Mouse (Mus musculus): ENCODE data around the gene Paxx.

Gene Paxx

DNA sequence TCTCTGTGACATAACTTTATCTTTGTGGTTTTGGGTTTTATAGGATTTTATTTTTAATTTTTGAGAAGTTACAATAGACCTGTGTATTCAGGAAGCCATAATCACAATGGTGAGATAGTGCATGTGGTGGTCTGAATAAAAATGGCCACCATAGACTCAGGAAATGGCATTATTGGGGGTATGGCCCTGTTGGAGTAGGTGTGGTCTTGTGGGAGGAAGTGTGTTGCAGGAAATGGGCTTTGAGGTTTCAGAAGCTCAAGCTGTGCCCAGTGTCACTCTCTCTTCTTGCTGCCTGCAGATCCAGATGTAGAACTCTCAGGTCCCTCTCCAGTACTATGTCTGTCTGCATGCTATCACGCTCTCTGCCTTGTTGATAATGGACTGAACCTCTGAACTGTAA is 19.6 kb upstream of the Paxx start:
- DNase-seq (ENCODE audit: low spot score): no peak

GRCm38 (mm10) chr2:25479551-25480311 is 18.8 kb upstream of the Paxx start:
- no peak for DNase-seq (ENCODE audit: low spot score)

GRCm38 (mm10) chr2:25477967-25478675 is 17.2 kb upstream of the Paxx start:
- DNase-seq (ENCODE audit: low spot score): no peak

DNA sequence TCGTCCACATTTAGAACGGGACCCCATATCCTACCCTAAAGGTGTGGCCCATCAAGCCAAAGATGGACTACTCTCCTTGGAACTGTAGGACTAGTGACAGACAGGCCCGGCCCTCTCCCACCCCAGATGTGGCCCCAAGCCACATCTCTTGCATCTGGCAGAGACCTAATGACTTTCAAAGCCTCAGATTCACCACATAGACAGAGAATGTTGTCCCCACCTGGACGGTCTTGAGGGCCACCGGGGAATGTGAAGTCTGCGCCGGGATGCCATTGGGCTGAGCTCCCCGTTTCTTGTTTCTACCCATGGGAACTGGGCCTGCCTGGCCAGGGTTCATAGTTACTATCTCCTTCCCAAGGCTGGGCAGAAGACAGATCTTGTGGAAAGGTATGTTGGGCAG is 16.6 kb upstream of the Paxx start:
- no peak for DNase-seq (ENCODE audit: low spot score)

- DNase-seq (ENCODE audit: low spot score): no peak
Measured at GRCm38 (mm10) chr2:25472550-25472949, 11.7 kb upstream of the Paxx start.

- no peak for DNase-seq (ENCODE audit: low spot score)
Measured at GRCm38 (mm10) chr2:25469969-25470368, 9.1 kb upstream of the Paxx start, which contains the start of gene Ptgds. Gene Ptgds, minus strand, starts transcription at chr2:25470046.

DNA sequence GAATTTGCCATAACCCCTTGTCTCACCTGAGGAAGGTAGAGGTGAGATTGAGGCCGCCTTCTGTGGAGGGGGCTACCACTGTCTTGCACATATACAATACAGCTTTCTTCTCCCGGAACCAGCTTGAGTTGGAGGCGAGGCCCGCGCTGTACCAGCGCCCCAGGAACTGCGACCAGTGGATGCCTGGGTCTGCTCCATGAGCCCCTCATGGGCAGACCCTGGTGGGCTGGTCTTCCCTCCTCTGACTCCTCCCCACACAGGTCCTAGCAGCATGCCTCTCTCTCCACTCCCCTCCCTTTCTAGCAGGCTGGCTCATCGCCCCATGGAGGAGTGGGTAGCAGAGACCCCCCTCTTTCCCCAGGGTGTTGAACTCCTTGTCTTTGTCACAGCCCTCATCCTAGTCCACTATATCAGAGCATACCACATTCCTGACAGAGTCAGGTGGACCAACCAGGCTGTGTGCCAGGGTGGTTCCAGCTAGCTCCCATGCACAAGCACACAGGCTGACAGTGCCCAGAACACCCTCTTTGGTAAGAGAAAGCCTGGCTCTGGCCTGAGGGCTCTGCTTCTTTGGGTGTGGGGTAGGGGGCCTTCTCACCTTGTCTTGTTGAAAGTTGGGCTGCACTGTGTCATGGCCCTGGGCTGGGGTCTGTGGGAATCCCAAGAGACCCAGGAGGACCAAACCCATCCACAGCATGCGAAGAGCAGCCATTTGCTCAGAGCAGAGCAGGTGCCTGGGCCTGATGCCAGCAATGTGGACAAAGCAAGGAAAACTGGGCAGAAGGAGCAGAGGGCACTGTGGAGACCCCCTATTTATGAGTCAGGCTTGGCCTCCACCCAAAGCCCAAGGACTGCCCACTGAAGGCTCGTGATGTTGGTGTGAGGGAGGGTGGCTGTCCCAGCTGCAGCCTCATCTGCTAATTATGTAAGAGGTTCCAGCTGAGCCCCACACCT is 8.3 kb upstream of the Paxx start:
- DNase-seq (ENCODE audit: low spot score): no peak

DNA sequence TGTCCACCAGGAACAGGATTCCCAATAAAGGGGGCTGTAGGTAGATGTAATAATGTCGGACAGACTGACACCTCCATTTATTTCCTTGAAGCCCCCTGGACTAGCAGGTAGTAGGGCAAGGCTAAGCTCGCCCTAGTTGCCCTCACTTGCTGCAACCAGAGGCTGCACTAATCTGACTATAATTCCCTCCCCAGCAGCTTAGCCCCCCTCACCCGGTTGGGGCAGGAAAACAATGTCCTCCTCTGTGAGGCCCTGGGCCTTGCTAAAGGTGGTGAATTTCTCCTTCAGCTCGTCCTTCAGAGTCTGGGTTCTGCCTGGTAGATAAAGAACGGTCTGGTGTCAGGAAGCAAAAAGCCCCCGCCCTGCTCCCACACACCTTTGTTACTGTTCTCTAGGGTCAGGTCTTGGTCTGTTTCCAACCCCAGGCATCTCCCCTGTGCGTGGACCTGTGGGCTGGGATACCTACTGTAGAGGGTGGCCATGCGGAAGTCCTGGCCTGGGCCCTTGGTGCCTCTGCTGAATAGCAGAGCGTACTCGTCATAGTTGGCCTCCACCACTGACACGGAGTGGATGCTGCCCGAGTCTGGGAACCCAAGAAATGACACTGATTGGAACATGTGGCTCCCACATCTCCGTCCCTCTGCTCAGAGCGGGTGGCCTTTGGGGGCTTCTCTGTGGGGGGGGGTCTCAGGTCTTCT is 6.9 kb upstream of the Paxx start:
- DNase-seq (ENCODE audit: low spot score): no peak

DNA sequence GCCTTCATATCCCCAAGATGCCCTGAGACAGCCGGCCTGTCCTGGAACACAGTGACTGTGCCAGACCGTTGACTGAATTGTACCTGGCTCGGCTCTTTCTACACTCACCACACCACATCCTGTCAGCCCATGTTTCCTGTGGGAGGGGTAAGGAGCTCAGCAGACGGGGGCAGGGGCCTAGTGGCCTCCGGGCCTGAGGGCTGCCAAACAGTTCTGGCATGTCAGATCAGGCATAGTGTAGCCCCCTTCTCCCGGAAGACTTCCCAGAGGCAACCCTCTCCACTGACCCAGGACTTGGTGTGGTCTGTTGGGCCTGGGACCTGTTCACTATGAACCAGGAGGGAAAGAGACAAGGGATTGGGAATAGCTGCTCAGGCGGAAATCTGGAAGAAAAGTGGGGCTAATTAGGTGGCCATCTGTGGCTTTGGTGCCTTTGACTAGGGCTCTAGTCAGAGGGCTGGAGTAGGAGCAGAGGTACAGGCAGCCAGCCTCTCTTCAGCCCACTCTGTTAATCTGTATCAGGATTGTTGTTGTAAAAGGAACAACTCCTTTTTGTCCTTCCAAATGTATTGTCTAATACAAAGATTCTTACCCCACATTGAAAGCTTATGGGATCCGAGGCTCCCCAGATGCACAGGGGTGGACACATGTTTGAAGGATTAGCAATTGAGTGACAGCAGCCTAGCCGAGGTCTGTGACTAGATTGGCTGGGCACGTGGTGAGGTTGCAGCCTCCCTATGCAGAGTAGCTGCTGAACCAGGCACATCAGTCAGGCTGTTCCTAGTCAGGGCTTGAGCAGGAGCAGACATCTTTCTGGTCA is 5.1 kb upstream of the Paxx start:
- DNase-seq (ENCODE audit: low spot score): no peak

- DNase-seq (ENCODE audit: low spot score): no peak
Measured at GRCm38 (mm10) chr2:25465256-25465655, 4.4 kb upstream of the Paxx start.

- DNase-seq (ENCODE audit: low spot score): no peak
Measured at GRCm38 (mm10) chr2:25463630-25464029, 2.7 kb upstream of the Paxx start.

DNA sequence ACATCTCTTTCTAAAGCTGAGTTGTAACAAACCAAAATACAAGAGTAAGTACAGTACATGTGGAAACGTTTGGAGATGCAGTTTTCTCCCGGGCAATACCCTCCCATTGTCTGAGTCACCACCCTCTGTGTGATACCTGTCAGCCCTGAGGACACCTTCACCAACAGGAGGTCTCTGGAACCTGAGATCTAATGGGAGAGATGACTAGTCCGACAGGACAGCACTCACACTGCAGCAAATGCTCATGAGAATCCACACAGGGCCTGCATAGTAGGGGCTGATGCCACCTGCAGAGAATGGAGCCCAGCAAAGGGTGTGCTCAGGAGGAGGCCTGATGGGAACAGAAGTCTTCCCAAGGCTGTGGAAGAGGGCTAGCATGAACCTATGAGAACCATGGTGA is 513 bp upstream of the Paxx start:
- no peak for DNase-seq (ENCODE audit: low spot score)

GRCm38 (mm10) chr2:25460135-25460534 is 759 bp downstream of the Paxx start:
- no peak for DNase-seq (ENCODE audit: low spot score)

- no peak for DNase-seq (ENCODE audit: low spot score)
Measured at GRCm38 (mm10) chr2:25458911-25459310, 2.0 kb downstream of the Paxx start.

DNA sequence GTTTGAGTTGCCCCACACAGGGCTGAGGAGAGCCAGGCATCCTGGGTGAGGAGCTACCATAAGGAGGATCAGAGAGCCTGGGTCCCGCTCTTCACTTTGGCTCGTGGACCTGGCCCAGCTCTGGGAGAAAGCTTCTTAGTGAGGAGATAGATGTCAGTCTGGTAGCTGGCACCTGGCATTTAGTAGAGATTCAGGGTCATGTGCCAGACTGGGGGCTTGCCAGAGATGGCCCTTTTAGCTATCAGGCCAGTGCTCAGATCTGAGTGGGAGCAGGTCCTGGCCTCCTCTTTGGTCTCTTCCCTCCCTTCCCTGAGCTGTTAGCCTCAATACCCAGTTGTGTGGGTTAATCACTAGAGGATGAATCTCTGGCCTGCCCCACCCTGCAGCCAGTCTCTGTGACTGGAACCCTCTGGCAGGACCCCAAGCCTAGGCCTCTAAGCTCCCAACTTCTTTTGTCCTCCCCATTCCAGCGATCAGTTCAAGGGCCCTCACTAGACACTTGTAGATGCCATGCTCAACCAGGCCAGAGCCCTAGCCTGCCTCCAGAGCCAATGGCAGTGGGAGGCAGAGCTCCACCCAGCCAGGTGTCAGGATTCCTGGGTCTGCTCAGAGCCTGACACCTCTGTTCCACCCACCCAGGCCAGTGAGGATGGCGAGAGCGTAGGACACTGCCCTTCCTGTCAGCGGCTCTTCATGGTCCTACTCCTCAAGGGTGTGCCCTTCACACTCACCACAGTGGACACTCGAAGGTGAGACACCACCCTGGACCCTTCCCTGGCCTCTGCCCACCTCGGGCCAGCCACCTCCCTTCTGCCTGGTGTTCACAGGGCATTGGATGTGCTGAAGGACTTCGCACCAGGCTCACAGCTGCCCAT is 3.6 kb downstream of the Paxx start:
- DNase-seq (ENCODE audit: low spot score): no peak

DNA sequence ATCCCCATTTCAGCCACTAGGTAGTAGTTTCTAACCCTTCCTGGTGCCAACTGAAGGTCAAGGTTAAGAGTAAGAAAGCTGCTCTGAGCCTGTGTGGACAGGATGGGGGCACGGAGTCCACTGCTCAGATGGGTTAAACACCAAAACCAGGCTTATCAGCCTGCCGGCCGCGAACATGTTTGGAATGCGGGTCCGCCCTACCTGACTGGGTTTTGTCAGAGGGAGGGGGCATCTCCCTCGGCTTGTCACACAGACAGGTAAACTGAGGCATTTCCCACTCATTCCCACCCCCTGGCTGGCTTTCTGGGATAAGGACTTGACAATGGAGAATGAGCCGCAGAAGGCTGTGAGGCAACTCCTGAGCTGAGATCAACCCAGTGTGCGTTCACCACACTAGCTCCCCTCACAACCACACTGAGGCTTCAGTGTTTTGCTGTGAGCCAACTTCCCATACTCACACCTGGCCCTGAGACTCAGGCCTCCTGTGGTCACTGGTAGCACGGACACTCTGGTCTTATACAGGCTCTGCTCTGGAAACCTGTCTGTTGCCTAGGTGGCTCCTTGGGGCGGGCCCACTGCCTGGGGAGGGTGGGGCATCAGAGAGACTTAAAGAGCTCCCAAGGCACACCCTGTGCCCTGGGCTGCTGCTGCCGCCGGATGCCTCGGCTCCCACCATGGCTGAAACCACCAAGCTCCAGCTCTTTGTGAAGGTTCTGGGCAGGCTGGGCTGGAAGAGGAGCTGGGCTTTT is 4.5 kb downstream of the Paxx start, which contains the start of gene Clic3:
Clic3 (plus strand) TSS at position 634 of the 749 bp plus-strand sequence.
- DNase-seq (ENCODE audit: low spot score): no peak

DNA sequence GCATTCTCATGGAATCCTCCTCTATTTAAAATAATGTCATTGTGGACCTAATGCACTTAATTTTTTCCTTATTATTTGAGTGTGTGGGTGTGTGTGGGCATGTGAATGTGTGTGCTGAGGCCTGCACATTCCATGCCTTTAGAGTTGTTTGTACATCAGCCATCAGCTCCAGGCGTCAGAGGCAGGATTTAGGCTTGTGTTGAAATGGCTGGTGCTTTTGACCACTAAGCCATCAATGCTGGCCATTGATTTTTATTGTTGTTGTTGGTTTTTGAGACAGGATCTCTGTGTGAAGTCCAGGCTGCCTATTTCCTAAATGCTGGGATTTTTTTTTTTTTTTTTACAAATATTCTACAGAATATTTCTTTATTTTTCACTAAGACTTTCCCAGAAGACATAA is 7.9 kb downstream of the Paxx start:
- no peak for DNase-seq (ENCODE audit: low spot score)

- DNase-seq (ENCODE audit: low spot score): no peak
Measured at GRCm38 (mm10) chr2:25450853-25451647, 9.8 kb downstream of the Paxx start.
